Mouse (Mus musculus): Measurements from ENCODE around the gene Ispd. TPM values are rescaled to one million over a fixed set of nuclear protein-coding genes. Genes with fewer than 3 reads are reported as not detected.

The Ispd gene
- polyA plus RNA-seq, 1 experiment, result 4.8 TPM

GRCm38 (mm10) chr12:36718417-36718816, 337.2 kb downstream of the Ispd start:
- Histone ChIP-seq H3K27ac (ENCODE audit: insufficient read depth, low read length) (no peak overlapping the region), H3K4me3 (ENCODE audit: insufficient read depth, low read length) (no peak overlapping the region), H3K4me1 (ENCODE audit: control insufficient read depth, insufficient read depth, low read length) (no peaks in the 10 kb centered on the region)
- TF ChIP-seq CTCF (IDR thresholded peaks at IDR 0.05; ENCODE audit: extremely low read depth, insufficient read depth, low read length), result no peak
- TF ChIP-seq POLR2A (IDR thresholded peaks at IDR 0.05; ENCODE audit: extremely low read depth, insufficient read depth, low read length), result no peak

- no peak overlapping the region for H3K4me3 ChIP-seq (ENCODE audit: insufficient read depth, low read length)
- TF ChIP-seq CTCF (IDR thresholded peaks at IDR 0.05; ENCODE audit: extremely low read depth, insufficient read depth, low read length) (no peak), POLR2A (IDR thresholded peaks at IDR 0.05; ENCODE audit: extremely low read depth, insufficient read depth, low read length) (no peak)
Observed at GRCm38 (mm10) chr12:36719074-36719473, 337.8 kb downstream of the Ispd start.

GRCm38 (mm10) chr12:36720779-36721178, 339.5 kb downstream of the Ispd start:
- H3K27ac ChIP-seq (ENCODE audit: insufficient read depth, low read length), result no peak overlapping the region
- no peaks in the 10 kb centered on the region for H3K4me1 ChIP-seq (ENCODE audit: control insufficient read depth, insufficient read depth, low read length)
- no peak overlapping the region for H3K4me3 ChIP-seq (ENCODE audit: insufficient read depth, low read length)
- TF ChIP-seq POLR2A (IDR thresholded peaks at IDR 0.05; ENCODE audit: extremely low read depth, insufficient read depth, low read length), result no peak
- TF ChIP-seq CTCF (IDR thresholded peaks at IDR 0.05; ENCODE audit: extremely low read depth, insufficient read depth, low read length), result no peak

More at GRCm38 (mm10) chr12:36719074-36719473, 337.8 kb downstream of the Ispd start:
- Histone ChIP-seq H3K4me1 (ENCODE audit: control insufficient read depth, insufficient read depth, low read length) (no peaks in the 10 kb centered on the region), H3K27ac (ENCODE audit: insufficient read depth, low read length) (no peak overlapping the region)

- H3K27ac ChIP-seq (ENCODE audit: insufficient read depth, low read length), result no peak overlapping the region
- no peaks in the 10 kb centered on the region for H3K4me1 ChIP-seq (ENCODE audit: control insufficient read depth, insufficient read depth, low read length)
- TF ChIP-seq POLR2A (IDR thresholded peaks at IDR 0.05; ENCODE audit: extremely low read depth, insufficient read depth, low read length) (no peak), CTCF (IDR thresholded peaks at IDR 0.05; ENCODE audit: extremely low read depth, insufficient read depth, low read length) (no peak)
- H3K4me3 ChIP-seq (ENCODE audit: insufficient read depth, low read length), result no peak overlapping the region
Observed at GRCm38 (mm10) chr12:36721223-36721622, 340.0 kb downstream of the Ispd start.

GRCm38 (mm10) chr12:36722754-36723153, 341.5 kb downstream of the Ispd start:
- Histone ChIP-seq H3K27ac (ENCODE audit: insufficient read depth, low read length) (no peak overlapping the region), H3K4me1 (ENCODE audit: control insufficient read depth, insufficient read depth, low read length) (no peaks in the 10 kb centered on the region), H3K4me3 (ENCODE audit: insufficient read depth, low read length) (no peak overlapping the region)
- TF ChIP-seq POLR2A (IDR thresholded peaks at IDR 0.05; ENCODE audit: extremely low read depth, insufficient read depth, low read length) (no peak), CTCF (IDR thresholded peaks at IDR 0.05; ENCODE audit: extremely low read depth, insufficient read depth, low read length) (no peak)

- Histone ChIP-seq H3K4me1 (ENCODE audit: control insufficient read depth, insufficient read depth, low read length) (no peaks in the 10 kb centered on the region), H3K27ac (ENCODE audit: insufficient read depth, low read length) (no peak overlapping the region), H3K4me3 (ENCODE audit: insufficient read depth, low read length) (no peak overlapping the region)
- TF ChIP-seq CTCF (IDR thresholded peaks at IDR 0.05; ENCODE audit: extremely low read depth, insufficient read depth, low read length), result no peak
Observed at GRCm38 (mm10) chr12:36723302-36723701, 342.1 kb downstream of the Ispd start.

- Histone ChIP-seq H3K4me3 (ENCODE audit: insufficient read depth, low read length) (no peak overlapping the region), H3K27ac (ENCODE audit: insufficient read depth, low read length) (no peak overlapping the region), H3K4me1 (ENCODE audit: control insufficient read depth, insufficient read depth, low read length) (no peaks in the 10 kb centered on the region)
- TF ChIP-seq POLR2A (IDR thresholded peaks at IDR 0.05; ENCODE audit: extremely low read depth, insufficient read depth, low read length) (no peak), CTCF (IDR thresholded peaks at IDR 0.05; ENCODE audit: extremely low read depth, insufficient read depth, low read length) (no peak)
Observed at GRCm38 (mm10) chr12:36724297-36724696, 343.0 kb downstream of the Ispd start.

- no peak overlapping the region for H3K27ac ChIP-seq (ENCODE audit: insufficient read depth, low read length)
- no peak for TF ChIP-seq CTCF (IDR thresholded peaks at IDR 0.05; ENCODE audit: extremely low read depth, insufficient read depth, low read length)
- no peak for TF ChIP-seq POLR2A (IDR thresholded peaks at IDR 0.05; ENCODE audit: extremely low read depth, insufficient read depth, low read length)
Observed at GRCm38 (mm10) chr12:36725250-36725649, 344.0 kb downstream of the Ispd start.

GRCm38 (mm10) chr12:36726026-36726425, 344.8 kb downstream of the Ispd start:
- Histone ChIP-seq H3K4me3 (ENCODE audit: insufficient read depth, low read length) (no peak overlapping the region), H3K27ac (ENCODE audit: insufficient read depth, low read length) (no peak overlapping the region), H3K4me1 (ENCODE audit: control insufficient read depth, insufficient read depth, low read length) (no peaks in the 10 kb centered on the region)
- TF ChIP-seq CTCF (IDR thresholded peaks at IDR 0.05; ENCODE audit: extremely low read depth, insufficient read depth, low read length), result no peak
- TF ChIP-seq POLR2A (IDR thresholded peaks at IDR 0.05; ENCODE audit: extremely low read depth, insufficient read depth, low read length), result no peak

More at GRCm38 (mm10) chr12:36725250-36725649, 344.0 kb downstream of the Ispd start:
- Histone ChIP-seq H3K4me3 (ENCODE audit: insufficient read depth, low read length) (no peak overlapping the region), H3K4me1 (ENCODE audit: control insufficient read depth, insufficient read depth, low read length) (no peaks in the 10 kb centered on the region)

- Histone ChIP-seq H3K4me3 (ENCODE audit: insufficient read depth, low read length) (no peak overlapping the region), H3K4me1 (ENCODE audit: control insufficient read depth, insufficient read depth, low read length) (no peaks in the 10 kb centered on the region), H3K27ac (ENCODE audit: insufficient read depth, low read length) (no peak overlapping the region)
- TF ChIP-seq POLR2A (IDR thresholded peaks at IDR 0.05; ENCODE audit: extremely low read depth, insufficient read depth, low read length) (no peak), CTCF (IDR thresholded peaks at IDR 0.05; ENCODE audit: extremely low read depth, insufficient read depth, low read length) (no peak)
Observed at GRCm38 (mm10) chr12:36733673-36734371, 352.6 kb downstream of the Ispd start.

Other genes with a start within 250 kb of the Ispd start
- gene Ankmy2, start 224.3 kb upstream of the Ispd start, polyA plus RNA-seq (2012; rRNA removed), result 43.1 and 43.5 TPM in 2 replicates
- gene Bzw2, start 223.4 kb upstream of the Ispd start, polyA plus RNA-seq (2012; rRNA removed), result 37.2 and 39.3 TPM in 2 replicates
- not detected in 2 replicates for gene Lrrc72, start 128.1 kb upstream of the Ispd start, polyA plus RNA-seq (2012; rRNA removed)
- gene Sostdc1, start 67.3 kb upstream of the Ispd start, polyA plus RNA-seq (2012; rRNA removed), result 0.63 and 0.83 TPM in 2 replicates
- 1.0 and 1.1 TPM in 2 replicates for gene D630036H23Rik, start 731 bp downstream of the Ispd start, polyA plus RNA-seq (2012; rRNA removed)